Mouse (Mus musculus): ENCODE results near the gene Hist1h2bh. TPM values are rescaled to one million over a fixed set of nuclear protein-coding genes. Genes with fewer than 3 reads are reported as not detected.
"Not testable (repeated sequence)": the region's sequence is repeated elsewhere in the genome, so short reads cannot be mapped to it uniquely, and the experiment has no call there.

Gene Hist1h2bh
- polyA plus RNA-seq, 1 experiment from 2014 or later: 0.61 TPM

GRCm38 (mm10) chr13:23581408-23582218 lies 38.4 kb upstream of the Hist1h2bh start, which contains the start of gene Hist1h4d:
Gene Hist1h4d (plus strand): TSS chr13:23581598.
- peaks cover 47% of the 10 kb centered on the region for H3K4me1 ChIP-seq (replicated peaks)
- H3K27me3 ChIP-seq: no peaks in the 10 kb centered on the region
- ATAC-seq (ENCODE audit: low read depth): peak; percentile 88
- H3K4me2 ChIP-seq: peak within 1 kb of the TSS; percentile 91
- H3K36me3 ChIP-seq: no peaks in the 10 kb centered on the region
- peak within 1 kb of the TSS; percentile 82 for H3K27ac ChIP-seq (replicated peaks)
- H3K4me3 ChIP-seq: peak within 1 kb of the TSS; percentile 47
- WGBS: under 1% methylated on average over 43 of the region's 43 CpGs
- H3K9me3 ChIP-seq: no peaks in the 10 kb centered on the region
- peak within 1 kb of the TSS; percentile 72 for H3K9ac ChIP-seq

- no peaks in the 10 kb centered on the region for H3K9me3 ChIP-seq
- H3K9ac ChIP-seq: no peak overlapping the region
- no peak for ATAC-seq (ENCODE audit: low read depth)
- H3K36me3 ChIP-seq: no peaks in the 10 kb centered on the region
- H3K4me1 ChIP-seq (replicated peaks): peaks cover 42% of the 10 kb centered on the region
- no peak overlapping the region for H3K27ac ChIP-seq (replicated peaks)
- 86% methylated on average over 1 of the region's 1 CpGs for WGBS
- H3K27me3 ChIP-seq: no peaks in the 10 kb centered on the region
- no peak overlapping the region for H3K4me3 ChIP-seq
- H3K4me2 ChIP-seq: no peak overlapping the region
These were observed 34.6 kb upstream of the Hist1h2bh start for GRCm38 (mm10) chr13:23577835-23578234.

GRCm38 (mm10) chr13:23576906-23577639 lies 33.9 kb upstream of the Hist1h2bh start:
- peak overlapping the region; percentile 78 for H3K9ac ChIP-seq
- no peak for ATAC-seq (ENCODE audit: low read depth)
- H3K36me3 ChIP-seq: no peaks in the 10 kb centered on the region
- 54% methylated on average over 6 of the region's 6 CpGs for WGBS
- H3K4me3 ChIP-seq: 0 out of 2 replicates have a peak overlapping the region, but pooled peaks have one; percentile 42
- peaks cover 42% of the 10 kb centered on the region for H3K4me1 ChIP-seq (replicated peaks)
- H3K27ac ChIP-seq (replicated peaks): 0 out of 2 replicates have a peak overlapping the region, but pooled peaks have one; percentile 1
- peak overlapping the region; percentile 81 for H3K4me2 ChIP-seq
- no peaks in the 10 kb centered on the region for H3K27me3 ChIP-seq
- no peaks in the 10 kb centered on the region for H3K9me3 ChIP-seq

- H3K27me3 ChIP-seq: no peaks in the 10 kb centered on the region
- WGBS: 8% methylated on average over 7 of the region's 7 CpGs
These were observed 33.2 kb upstream of the Hist1h2bh start for GRCm38 (mm10) chr13:23576351-23576881.

GRCm38 (mm10) chr13:23575864-23576313 lies 32.7 kb upstream of the Hist1h2bh start:
- H3K4me3 ChIP-seq: peak overlapping the region; percentile 42
- peak overlapping the region; percentile 78 for H3K9ac ChIP-seq
- H3K4me2 ChIP-seq: peak overlapping the region; percentile 81
- not testable (repeated sequence) for H3K9me3 ChIP-seq; H3K27me3 ChIP-seq; H3K36me3 ChIP-seq; ATAC-seq (ENCODE audit: low read depth)
- under 1% methylated on average over 14 of the region's 40 CpGs for WGBS
- H3K27ac ChIP-seq (replicated peaks): peak overlapping the region; percentile 81
- H3K4me1 ChIP-seq (replicated peaks): peaks cover 39% of the 10 kb centered on the region

More at GRCm38 (mm10) chr13:23576351-23576881, 33.2 kb upstream of the Hist1h2bh start:
- H3K4me2 ChIP-seq: peak overlapping the region; percentile 81
- H3K36me3 ChIP-seq: no peaks in the 10 kb centered on the region
- peak overlapping the region; percentile 42 for H3K4me3 ChIP-seq
- H3K9me3 ChIP-seq: no peaks in the 10 kb centered on the region
- H3K27ac ChIP-seq (replicated peaks): peak overlapping the region; percentile 68
- peak overlapping the region; percentile 78 for H3K9ac ChIP-seq
- peaks cover 41% of the 10 kb centered on the region for H3K4me1 ChIP-seq (replicated peaks)
- ATAC-seq (ENCODE audit: low read depth): no peak

GRCm38 (mm10) chr13:23575271-23575851 lies 32.2 kb upstream of the Hist1h2bh start, which contains the start of gene Hist1h3d:
Gene Hist1h3d (plus strand): TSS chr13:23575763.
- under 1% methylated on average over 18 of the region's 18 CpGs for whole genome bisulfite sequencing
- H3K36me3 ChIP-seq: no peaks in the 10 kb centered on the region
- peak; percentile 60 for ATAC-seq (ENCODE audit: low read depth)
- H3K4me3 ChIP-seq: peak within 1 kb of the TSS; percentile 42
- H3K4me2 ChIP-seq: peak within 1 kb of the TSS; percentile 81
- H3K4me1 ChIP-seq (replicated peaks): peaks cover 38% of the 10 kb centered on the region
- peak within 1 kb of the TSS; percentile 78 for H3K9ac ChIP-seq
- H3K27me3 ChIP-seq: no peaks in the 10 kb centered on the region
- peak within 1 kb of the TSS; percentile 84 for H3K27ac ChIP-seq (replicated peaks)
- no peaks in the 10 kb centered on the region for H3K9me3 ChIP-seq

GRCm38 (mm10) chr13:23574546-23575170 lies 31.5 kb upstream of the Hist1h2bh start:
- under 1% methylated on average over 7 of the region's 39 CpGs for WGBS
- ATAC-seq (ENCODE audit: low read depth): peak; percentile 6; the same call in 1 of the 2 replicates
- H3K9ac ChIP-seq: peak overlapping the region; percentile 59; the same call in 1 of the 2 replicates

GRCm38 (mm10) chr13:23573898-23574524 lies 30.8 kb upstream of the Hist1h2bh start, which contains the start of the genes Hist1h2bf and Hist1h2ad:
Gene Hist1h2bf (minus strand): TSS chr13:23574196.
Gene Hist1h2ad (plus strand): TSS chr13:23574381.
- H3K27me3 ChIP-seq, H3K36me3 ChIP-seq, H3K9me3 ChIP-seq: not testable (repeated sequence)
- peak; percentile 88 for ATAC-seq (ENCODE audit: low read depth)
- H3K4me1 ChIP-seq (replicated peaks): peaks cover 42% of the 10 kb centered on the region
- peak within 1 kb of the TSS; percentile 81 for H3K4me2 ChIP-seq
- peak within 1 kb of the TSS; percentile 45 for H3K4me3 ChIP-seq
- under 1% methylated on average over 42 of the region's 42 CpGs for WGBS
- H3K27ac ChIP-seq (replicated peaks): peak within 1 kb of the TSS; percentile 84
- H3K9ac ChIP-seq: peak within 1 kb of the TSS; percentile 80

More at GRCm38 (mm10) chr13:23574546-23575170, 31.5 kb upstream of the Hist1h2bh start:
- not testable (repeated sequence) for H3K36me3 ChIP-seq, H3K27me3 ChIP-seq, H3K9me3 ChIP-seq
- peaks cover 42% of the 10 kb centered on the region for H3K4me1 ChIP-seq (replicated peaks)
- H3K4me2 ChIP-seq: peak overlapping the region; percentile 81
- peak overlapping the region; percentile 84 for H3K27ac ChIP-seq (replicated peaks)
- H3K4me3 ChIP-seq: peak overlapping the region; percentile 45

- 11% methylated on average over 20 of the region's 20 CpGs for WGBS
- H3K27me3 ChIP-seq; ATAC-seq (ENCODE audit: low read depth); H3K36me3 ChIP-seq; H3K9me3 ChIP-seq: not testable (repeated sequence)
- Histone ChIP-seq H3K4me2 (peak overlapping the region; percentile 81), H3K9ac (peak overlapping the region; percentile 80), H3K27ac (replicated peaks) (peak overlapping the region; percentile 96), H3K4me3 (peak overlapping the region; percentile 45), H3K4me1 (replicated peaks) (peaks cover 42% of the 10 kb centered on the region)
These were observed 30.1 kb upstream of the Hist1h2bh start for GRCm38 (mm10) chr13:23573034-23573897.

Measured in neural tube, embryonic 13.5 days (tissue).